Mouse (Mus musculus) right cerebral cortex, adult 18-20 months (tissue): ENCODE measurements around the gene Ppp1r3e.

Experiments used
- DNase-seq: peaks from one replicate; pipeline ENCODE4 v3.0.0; 2022; ENCODE audit warnings: mixed read lengths

The Ppp1r3e gene

GRCm38 (mm10) chr14:54876539-54877047 lies 757 bp downstream of the Ppp1r3e start:
- DNase-seq = peak; percentile 95

GRCm38 (mm10) chr14:54875844-54876538 lies 1.4 kb downstream of the Ppp1r3e start:
- peak; percentile 70 for DNase-seq

DNA sequence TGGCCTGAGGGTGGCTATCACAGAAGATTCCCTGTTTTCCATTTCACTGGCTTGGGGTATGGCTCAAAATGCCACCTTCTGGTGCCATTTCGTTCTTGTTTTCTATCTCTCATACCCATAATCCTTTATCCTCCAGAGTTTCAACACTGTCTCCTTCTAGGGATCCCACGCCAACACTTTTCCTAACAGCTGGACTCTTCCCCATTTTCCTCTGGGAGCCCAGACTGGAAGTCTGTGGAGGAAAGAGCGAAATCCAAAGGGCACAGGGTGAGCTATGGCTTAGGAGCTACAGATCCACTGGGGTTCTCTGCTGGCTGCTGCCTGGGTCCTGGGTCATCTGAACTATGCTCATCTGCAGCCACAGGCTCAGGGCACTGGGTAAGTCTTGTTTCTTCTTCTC lies 3.2 kb downstream of the Ppp1r3e start:
- DNase-seq = no peak

DNA sequence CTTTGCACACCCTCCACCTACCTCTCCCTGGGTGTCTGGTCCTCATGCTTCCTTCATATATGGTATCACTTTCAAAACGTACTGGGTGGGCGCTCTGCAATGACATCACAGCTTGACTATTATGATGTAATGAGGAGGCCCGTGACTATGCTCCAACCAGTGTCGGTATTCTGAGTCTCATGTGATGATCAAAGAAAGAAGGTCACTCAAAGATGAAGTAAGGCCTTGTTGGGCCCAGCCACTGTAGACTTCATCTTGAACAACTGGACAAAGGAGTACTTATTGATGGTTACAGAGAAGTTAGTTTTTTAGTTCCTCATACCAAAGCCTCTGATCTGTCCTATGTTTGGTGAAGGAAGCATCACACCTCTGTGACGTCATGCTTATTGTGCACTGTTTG lies 6.5 kb downstream of the Ppp1r3e start, which contains the start of gene Homez:
Gene Homez (minus strand): TSS at position 101 of the 400 bp plus-strand sequence.
- DNase-seq = no peak

DNA sequence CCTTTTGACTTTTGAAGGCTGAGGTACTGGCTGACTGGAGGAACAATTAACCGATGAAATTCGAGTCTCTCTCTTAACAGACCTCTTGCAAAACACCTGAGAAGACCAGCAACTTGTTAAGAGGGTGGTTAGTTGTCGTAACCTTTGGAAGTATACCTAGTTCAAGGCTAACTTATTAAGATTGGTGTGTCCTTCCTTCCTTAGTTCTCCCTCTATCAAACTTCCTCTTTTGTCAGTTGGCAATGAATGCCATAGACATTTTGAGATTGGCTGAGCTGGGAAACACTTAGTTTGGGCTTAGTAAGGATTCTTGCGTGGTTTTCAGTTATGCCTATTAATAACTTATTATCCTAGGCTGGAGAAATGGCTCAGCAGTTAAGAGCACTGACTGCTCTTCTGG lies 9.3 kb downstream of the Ppp1r3e start:
- DNase-seq = no peak

DNA sequence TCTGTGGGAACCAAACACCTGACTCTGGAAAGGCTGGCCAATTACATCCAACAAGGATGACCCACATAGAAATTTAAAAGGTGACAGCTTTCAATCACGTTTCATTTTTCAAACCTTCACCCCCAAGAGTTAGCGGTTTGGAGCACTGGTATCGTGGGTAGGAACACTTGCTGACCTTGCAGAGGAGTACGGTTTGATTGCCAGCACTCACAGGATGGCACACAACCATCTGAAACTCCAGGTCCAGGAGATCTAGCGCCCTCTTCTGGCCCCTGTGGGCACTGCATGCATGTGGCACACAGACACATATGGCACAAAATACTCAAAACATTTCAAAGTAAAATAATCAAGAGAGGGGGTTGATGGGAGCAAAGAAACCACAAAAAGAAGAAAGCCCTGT lies 10.4 kb downstream of the Ppp1r3e start:
- no peak for DNase-seq

DNA sequence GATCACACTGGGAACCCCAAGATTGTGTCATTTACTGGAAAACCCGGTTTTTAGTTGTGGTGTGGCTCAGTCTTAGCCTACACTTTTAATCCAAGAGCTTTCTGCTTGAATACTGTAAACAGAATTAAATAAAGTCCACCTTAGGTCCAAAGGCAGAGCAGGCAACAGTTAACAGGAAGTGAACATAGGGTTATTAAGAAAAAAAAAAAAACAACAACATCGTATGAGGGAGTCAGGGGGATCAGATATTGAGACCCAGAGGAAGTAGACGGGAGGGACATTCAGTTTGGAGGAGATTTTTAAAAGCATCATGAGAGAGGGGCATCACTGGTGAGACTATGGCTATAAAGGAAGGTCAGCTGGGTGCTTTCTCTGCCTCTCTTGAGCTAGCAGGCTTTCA lies 11.1 kb downstream of the Ppp1r3e start:
- DNase-seq = no peak

DNA sequence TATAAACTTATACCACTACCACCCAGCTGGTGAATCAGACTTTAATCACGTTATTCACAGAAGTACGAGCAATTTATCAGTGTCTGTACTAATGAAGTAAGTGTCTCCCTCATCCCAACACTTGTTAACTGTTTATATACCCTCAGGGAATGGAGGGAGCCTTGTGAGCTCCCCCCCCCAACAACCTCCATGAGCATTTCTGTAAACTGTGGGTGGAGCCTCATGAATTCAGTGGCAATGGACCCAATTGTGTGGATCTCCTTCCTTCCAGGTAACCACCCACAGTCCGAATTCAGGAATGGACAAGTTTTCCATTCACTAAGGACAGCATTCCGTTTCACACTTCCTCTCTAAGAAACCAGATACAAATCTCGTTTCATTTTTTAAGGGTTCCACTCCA lies 11.7 kb downstream of the Ppp1r3e start:
- no peak for DNase-seq

DNA sequence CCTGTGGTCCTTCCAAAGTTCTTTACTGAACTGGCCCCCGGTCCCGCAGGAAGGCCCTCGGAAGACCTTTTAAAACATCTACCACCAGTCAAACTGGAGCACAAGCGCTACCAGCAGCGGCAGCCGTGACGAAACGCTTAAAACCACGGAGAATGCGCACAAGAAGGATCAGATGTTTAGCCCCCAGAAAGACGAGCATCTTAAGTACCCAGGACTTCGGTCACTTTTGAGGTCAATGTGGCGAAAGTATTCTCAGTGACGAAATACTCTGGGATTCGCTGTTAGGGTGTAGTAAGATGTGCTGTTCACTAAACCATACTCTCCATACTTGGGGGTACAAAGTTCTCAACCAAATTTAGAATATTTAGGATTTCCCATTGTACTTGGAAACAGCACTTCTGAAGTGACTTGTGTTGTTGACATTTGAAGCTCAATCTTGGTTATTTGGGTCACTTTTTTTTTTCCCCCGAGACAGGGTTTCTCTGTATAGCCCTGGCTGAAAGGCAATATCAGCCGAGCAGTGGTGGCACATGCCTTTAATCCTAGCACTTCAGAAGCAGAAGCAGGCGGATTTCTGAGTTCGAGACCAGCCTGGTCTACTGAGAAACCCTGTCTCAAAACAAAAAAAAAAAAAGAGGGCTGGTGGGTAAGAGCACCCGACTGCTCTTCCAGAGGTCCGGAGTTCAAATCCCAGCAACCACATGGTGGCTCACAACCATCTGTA lies 12.9 kb downstream of the Ppp1r3e start:
- DNase-seq = no peak

DNA sequence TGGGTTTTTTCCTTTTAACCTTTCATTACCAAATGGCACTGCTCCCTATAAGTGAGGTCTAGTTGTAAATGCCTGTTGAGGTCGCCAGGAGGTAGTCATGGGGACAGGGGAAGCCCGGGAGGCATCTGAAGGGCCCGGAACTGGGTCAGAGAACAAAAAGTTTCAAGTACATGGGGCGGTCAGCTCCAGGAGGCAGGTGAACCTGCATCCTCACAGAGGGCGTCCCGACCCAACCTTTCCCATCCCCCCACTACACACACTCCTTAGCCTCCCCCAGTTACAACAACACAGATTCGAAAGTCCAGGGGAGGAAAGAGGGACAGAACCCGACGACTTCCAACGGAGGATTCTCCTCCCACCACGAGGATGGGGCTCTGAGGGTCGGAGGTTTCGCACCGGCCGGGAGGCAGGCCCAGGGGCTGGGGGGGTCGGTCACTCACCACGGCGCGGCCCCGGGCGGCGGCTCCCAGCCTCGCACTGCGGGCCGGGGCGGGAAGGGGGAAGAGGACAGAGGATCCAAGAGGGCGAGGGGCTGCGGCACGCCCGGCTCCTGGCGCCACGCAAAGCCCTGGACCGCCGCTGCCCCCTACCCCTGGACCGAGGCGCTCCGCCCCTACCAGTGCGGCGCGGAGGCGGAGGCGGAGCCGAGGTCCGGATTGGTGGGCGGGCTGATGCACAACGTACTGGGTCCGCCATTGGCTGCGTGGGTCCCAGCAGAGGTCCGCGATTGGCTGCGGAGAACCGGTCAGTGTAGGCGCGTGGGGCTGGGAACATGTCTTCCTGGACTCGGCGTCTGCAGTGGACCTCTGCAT lies 13.6 kb downstream of the Ppp1r3e start:
- DNase-seq = peak; percentile 96

- DNase-seq = peak; percentile 55
Measured at GRCm38 (mm10) chr14:54860511-54860910, 16.8 kb downstream of the Ppp1r3e start.

- no peak for DNase-seq
Measured at GRCm38 (mm10) chr14:54857891-54858290, 19.5 kb downstream of the Ppp1r3e start.

GRCm38 (mm10) chr14:54856703-54857102 lies 20.6 kb downstream of the Ppp1r3e start:
- no peak for DNase-seq

DNA sequence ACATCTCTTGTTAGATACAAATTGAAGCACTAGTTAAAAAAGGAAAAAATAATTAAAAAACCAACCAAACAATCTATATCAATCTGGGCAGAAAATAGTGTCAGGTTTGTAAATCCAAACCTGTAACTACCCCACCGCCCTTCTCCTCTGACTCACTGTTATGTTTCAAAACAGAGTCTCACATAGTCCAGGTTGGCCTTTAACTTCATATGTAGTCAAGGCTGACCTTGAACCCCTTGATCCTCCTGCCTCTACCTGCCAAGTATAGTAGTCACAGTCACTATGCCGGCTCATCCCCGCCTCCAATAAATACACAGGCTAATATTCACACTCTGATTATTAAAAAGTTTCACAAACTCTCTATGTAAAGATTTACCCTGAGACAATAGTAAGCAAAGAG lies 21.6 kb downstream of the Ppp1r3e start:
- no peak for DNase-seq

GRCm38 (mm10) chr14:54843461-54843860 lies 33.9 kb downstream of the Ppp1r3e start:
- no peak for DNase-seq

- DNase-seq = no peak
Measured at GRCm38 (mm10) chr14:54823716-54824115, 53.6 kb downstream of the Ppp1r3e start.
